Mouse (Mus musculus) MEL-GATA-1-ER (cell line): ENCODE measurements around the gene Cd109.

ENCODE experiments used
- DNase-seq: peaks from one replicate; pipeline ENCODE4 v3.0.0-alpha.2; 2012; ENCODE audit warnings: low read depth; ENCODE audit errors: extremely low read depth

Cd109 gene

DNA sequence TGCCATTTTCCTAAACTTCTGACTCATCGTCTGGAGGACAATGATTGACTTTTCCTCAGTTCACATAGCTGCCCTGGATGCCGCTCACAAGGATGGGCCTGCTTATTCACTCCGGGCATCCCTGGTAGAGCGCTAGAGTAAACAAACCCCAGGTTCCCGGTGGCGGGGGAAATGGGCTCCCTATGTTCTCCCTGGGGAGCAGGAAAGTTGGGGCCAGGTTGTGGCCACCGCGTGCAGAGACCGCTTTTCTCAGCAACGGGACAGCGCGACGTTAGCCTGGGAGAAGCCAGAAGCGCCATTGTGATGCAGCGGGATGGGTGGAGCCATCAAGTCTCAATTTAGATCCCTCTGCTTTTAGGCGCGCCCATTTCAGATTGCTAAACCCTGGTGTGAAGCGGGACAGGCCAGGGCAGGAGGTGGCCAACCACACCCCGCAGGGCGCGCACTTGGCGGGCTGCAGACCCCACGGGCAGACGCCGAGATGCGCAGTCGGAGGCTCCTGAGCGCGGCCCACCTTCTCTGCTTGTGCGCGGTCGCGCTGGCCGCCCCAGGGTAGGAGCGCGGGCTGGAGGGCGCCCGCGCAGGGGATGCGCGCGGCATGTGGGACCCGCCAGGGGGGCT is at the start of gene Cd109:
Cd109 (plus strand) TSS at position 146 of the 621 bp plus-strand sequence.
- no peak for DNase-seq

DNA sequence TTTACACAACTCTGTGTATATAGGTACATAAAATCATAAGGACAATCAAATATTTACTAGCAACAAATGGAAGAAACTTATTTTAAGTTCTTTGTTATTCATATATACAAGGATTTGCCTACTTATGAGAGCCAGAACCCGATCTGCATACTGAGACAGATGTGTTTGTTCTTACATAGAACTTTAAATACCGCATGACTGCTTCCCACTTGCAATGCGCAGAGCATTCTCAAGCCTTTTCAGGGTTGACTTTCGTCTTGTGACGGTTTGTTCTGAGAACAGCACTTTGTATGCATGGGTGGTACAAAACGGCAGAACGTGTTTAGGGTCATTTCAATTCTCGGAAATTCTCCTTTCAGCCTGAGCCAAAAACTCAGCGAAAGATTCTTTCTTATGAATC is 45.4 kb upstream of the Cd109 start:
- no peak for DNase-seq

DNA sequence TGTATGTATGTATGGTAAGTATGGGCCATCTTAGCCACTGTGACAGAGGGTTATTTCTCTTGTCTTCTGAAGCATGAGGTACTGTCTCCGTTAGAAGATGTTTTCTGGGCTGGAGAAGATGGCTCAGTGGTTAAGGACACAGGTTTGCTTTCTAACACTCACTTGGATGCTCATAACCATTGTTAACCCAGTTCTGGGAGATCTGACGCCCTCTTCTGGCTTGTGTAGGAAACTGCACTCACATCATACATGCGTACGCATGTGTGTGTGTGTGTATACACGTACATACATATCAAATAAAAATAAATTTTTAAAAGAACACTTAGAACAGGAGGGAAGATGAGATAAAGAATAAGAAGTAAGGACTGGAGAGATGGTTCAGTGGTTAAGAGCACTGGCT is 38.9 kb upstream of the Cd109 start:
- DNase-seq = no peak

DNA sequence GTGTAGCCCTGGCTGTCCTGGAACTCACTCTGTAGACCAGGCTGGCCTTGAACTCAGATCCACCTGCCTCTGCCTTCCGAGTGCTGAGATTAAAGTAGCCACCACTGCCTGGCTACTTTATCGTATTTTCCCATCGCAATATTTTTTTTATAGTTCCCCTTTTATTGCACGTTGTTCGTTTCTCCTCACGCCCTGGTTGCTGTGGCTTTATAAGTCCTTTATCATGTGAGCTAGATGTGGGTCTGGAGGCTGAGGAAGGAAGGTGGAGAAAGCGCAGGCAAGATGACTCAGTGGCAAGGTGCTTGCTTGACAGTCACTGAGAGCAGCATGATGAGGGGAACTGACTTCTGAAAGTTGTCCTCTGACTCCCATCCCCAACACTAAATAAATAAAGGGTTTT is 36.5 kb upstream of the Cd109 start:
- DNase-seq = peak; percentile 89

DNA sequence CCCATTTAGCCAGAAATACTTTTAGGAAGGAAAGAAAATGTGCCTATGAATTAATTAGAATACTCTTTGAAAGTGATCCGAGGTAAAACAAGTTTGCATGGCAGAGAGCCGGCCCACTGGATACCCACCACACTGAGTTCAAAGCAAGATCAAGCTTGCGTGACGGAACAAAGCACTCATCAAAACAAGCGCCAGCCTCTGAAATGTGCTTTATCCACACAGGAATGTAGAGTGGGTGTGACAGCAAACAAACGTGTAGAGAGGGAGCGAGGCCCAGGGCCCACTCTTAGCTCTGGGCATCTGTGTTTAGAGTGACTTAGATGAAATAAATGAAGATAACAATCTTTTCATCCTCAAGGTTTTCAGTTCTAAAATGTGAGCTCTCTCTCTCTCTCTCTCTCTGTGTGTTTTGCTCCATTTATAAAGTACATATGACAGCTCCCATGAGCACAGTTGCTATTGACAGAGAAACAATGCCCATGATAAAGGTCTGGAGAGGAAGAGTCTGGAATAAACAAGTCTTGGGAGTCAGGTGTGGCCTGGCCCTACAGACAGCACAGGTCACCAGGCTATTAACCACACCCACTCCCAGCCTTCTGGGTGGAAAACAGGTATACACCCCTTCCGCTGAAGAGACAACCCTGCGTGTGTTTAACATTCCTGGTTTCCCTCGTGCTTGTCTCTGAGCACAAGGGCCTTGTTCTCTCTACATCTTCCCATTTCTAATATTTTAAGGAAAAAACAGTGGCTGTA is 35.5 kb upstream of the Cd109 start:
- no peak for DNase-seq

DNA sequence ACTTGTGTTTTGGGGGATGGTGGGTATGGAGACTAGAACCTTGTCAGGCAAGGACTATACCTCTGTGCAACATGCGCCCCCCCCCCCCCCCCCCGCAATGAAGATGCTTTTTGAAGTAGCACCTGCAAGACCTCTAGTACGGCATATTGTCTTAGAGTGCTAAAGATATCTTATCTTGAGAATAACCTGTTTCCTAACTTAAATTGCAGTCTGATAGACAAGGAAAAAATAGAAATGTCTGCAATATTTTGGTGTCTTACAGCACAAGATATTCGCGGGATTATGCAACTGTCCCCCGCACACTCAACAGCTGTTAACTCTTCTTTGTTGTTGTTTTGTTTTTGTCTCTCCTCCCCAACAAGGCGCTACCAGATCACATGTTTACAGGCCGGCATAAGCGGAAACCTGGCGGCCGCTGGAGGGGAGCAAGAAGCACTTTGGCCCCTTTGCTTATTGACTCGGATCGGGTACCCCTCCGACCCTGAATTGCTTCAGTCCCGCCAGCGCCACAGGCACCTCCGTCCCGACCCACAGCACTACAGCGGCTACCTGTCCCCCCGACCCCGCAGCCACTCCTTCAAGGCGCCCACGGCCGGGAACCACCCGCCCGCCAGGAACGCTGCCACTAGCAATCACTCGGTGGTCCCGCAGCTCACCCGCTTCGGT is 28.0 kb upstream of the Cd109 start:
- DNase-seq = no peak

DNA sequence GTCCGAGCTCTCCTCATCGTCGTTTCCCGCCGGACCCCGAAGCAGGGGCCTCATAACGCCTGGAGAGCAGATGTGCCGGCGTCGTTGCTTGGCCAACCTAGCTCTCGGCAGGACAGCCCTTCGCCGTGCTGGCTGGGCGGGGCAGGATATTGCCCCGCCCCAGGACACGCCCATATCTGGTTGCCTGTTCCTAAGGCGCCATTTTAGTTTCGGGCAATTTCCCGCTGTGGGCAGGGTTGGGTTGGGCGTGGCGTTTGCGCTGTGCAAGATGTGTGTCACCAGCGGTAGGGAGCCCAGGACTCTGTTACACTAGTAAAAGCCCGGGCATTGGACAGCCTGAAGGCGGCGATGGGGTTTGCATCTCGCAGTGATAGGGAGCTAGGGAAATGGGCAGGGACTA is 27.4 kb upstream of the Cd109 start, which contains the start of gene Slc17a5:
Slc17a5 (minus strand) TSS at position 128 of the 400 bp plus-strand sequence.
- peak; percentile 90 for DNase-seq

DNA sequence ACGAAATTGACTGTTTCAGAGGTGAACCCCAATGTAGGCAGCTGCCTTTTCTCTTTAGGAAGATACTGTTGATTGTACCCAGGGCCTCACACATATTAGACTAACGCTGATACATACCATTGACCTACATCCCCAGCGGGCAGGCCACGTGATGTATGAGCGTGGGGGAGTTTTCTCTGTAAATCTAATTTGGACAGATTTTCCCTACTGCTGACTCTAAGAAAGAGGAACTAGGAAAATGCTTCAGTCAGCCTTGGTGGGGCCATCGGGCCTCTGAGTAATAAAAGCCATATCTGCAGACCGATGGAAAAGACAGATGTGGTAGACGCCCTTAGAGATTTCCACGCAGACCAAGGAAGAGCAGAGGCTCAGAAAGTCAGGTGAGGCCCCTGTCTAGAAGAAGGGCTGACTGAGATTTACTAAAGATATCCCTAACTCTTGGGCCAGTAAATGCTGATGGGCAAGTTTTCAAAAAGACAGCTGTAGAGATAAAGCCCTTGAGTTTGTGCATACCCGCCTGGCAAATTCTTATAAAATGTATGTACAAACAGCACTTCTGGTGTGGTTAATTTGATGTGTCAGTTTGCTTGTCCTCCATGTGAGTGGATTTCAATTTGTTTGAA is 26.8 kb upstream of the Cd109 start:
- DNase-seq = peak; percentile 72

DNA sequence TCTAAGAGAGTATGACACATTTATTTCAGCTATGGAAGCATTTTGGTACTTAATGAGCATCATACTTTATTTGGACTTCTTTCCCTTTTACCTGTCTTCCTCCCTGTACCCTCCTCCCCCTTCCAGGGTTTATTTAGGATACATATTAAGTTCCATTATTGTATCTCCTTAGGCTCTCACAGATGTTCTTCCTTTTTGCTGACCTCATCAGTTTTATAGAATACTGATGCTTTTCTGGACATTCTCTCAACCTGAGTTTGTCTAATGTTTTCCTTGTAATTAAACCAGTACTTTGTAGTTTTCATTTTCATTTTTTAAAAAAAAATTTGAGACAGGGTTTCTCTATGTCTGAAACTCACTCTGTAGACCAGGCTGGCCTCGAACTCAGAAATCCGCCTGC is 24.9 kb upstream of the Cd109 start:
- DNase-seq = no peak

DNA sequence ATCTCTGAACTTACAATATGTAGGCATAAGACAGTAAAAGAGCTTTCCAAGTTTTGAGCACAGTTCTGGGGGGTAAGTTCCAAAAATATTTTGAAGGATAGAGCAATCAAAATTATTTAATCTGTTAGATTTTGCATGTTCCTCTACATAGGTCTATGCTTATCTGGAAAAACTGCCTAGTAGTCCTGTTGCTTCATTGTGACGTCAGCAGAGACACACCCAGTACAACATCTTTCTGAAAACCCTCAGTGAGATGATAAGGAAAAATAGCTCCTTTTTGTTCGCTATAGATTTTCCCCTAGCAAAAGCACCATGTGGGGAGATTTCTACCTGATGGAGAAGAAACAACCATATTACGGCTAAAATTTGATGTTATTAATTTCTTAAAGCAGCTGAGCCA is 20.1 kb upstream of the Cd109 start:
- DNase-seq = no peak

DNA sequence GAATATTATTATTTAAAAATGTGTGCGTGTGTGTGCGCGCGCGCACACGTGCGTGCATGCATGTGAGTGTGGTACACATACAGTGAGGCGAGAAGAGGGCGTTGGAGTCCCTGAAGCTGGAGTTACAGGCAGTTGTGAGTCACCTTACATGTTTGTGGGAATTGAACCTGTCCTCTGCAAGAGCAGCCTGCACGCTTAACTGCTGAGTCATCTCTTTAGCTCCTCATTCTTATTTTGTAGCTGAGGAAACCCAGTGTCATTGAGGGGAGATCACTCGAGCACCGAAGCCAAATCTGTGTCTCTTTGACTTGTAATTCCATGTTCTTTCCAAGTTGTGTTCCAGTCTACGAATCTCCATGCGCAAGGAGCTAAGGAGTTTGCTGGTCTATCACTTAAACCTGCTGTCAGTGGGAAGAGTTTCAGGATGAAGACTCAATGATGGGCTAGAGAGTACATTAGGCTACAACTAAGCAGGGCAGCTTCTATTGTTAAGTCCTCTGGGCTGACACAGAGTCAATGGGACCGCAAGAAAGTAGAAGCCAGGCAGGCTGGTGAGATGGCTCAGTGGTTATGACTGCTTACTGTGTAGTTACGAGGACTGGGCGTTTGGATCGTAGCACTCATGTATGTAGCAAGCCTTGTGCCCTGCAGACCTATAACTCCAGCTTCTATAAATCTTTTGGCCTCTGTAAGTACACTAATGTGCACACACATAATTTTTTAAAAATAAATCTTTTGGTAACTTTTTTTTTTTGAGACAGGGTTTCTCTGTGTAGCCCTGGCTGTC is 19.4 kb upstream of the Cd109 start:
- no peak for DNase-seq

DNA sequence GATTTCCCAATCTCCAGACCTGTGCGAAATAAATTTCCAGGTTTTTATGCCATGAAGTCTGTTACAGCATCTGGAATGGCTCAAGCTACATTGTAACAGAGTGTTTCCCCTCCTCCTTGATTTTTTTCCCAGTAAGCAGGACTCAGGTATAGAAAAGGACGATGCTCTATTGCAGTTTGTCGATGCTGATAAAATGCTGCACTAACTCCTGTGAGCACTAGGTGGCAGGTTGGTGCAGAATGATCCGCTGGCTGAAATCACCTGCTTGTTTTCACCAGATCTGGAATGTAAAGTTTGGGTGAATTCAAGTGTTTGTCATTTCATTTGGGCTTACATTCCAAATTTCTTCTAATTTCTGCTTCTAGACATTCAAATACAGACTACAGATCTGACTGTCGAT is 18.5 kb upstream of the Cd109 start:
- DNase-seq = peak; percentile 21

DNA sequence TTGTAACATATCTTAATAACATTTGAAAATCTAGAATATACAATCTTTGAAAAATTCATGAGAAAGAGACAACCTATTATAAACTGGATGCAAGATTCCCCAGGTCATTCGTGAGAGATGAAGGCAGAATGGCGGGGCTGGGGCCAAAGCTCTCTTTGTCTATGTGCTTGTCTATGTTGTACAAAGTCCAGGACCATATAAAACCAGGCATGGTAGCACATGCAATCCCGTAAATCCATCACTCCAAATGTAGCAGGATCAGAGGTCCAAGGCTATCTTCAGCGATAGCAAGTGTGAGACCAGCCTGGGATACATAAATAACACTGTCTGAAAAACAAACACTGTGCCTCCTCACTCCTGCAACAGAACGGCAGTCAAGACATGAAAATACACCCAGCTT is 15.4 kb upstream of the Cd109 start:
- no peak for DNase-seq

DNA sequence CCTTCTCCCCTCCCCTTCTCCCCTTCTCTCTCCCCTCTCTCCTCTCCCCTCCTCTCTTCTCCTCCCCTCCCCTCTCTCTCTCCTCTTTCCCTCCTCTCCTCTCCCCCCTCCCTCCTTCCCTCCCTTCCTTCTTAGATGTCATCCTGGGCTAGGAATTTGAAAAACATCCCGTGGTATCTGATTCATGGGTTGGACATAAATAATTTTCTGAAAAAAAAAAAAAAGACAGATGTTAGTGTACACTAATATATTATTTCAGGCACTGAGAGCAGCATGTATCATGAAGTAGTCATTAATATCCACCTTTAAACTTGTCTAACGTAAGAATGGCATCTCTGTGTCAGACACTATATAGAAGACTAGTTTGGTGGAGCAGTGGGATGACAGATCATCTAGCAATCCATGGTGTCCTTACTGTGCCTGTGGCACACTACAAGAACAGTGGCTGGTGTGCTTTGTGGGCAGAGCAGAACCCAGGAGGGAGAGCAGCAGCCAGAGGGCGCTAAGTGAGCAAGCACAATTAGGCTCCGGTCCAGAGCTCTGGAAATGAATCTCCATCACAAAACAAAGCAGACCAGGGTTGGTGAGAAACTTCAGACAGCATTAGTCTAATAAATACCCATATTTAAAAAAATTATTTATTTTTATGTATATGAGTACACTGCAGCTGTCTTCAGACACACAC is 14.2 kb upstream of the Cd109 start:
- no peak for DNase-seq

DNA sequence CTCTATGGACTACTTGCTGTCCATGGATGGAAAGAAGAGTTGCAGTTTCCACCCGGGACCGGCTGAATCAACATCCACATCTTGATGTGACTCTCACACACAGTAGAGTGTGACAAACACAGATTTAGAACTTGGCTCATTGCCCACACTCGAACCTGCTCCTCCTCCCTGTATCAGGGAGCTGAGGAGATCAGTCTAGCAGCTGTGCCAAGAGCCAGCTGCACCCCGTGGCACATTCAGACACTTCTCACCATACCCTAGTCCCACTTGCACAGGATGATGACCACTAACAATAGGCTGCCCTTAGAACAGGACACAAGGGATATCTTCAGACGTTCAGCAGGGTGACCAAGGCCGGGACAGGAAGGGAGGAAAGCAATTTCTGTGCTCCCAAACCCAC is 1.1 kb upstream of the Cd109 start:
- no peak for DNase-seq

DNA sequence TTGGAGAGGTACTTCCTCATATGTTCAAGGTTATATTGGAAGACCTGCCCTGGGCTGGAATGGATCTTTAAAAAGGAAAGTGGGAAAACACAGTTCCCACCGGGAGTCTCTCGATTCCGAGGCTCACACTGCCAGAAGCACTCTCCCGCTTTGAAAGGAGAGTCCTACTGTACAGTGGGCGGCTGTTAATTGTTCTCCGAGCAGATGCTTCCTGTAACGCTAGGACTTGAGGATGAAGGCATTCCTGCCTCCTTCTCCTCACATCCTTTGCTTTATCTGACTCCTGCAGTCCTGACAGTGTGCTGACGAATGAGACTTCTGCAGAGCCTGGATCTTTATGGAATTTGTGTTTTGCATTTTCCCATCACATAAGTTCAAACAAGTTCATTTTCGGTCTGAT is 3.9 kb downstream of the Cd109 start:
- no peak for DNase-seq

DNA sequence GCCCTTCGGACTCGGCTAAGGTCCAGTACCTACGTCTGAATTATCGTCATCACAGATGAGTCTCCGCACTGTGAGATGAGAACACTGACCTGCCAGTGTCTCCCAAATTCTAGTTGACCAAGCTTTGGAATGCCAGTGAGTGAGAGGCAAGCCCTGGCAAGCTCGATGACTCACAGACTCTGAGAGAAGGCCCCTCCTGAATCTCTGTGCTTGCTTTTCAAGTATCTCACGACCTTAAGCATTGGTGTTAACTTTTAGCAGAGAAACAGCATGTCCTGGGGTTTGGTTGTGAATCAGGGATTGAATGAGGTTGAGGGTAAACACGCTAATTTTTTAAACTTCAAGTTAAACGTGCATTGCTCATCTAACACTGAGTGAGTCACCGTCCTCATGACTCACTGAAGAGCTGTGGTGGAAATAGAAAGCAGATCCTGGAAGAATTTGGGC is 8.0 kb downstream of the Cd109 start:
- DNase-seq = no peak

DNA sequence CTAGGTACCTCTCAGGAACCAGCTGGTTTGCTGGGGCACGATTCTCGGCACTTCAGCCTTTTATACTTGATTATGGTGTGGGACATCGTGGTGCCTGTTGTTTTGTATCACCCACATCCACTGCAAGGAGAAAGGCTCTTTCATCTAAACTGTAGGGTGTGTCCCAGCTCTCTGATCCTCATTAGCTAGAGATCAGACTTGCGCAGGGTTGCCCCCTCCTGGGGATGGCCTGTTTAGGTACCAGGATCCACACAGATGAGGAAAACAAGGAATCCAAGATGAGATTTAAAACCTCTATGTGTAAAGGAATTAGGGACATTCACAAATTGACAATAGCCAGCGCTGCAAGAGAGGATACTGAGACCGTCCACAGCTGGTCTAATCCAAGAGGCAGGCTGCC is 14.6 kb downstream of the Cd109 start:
- DNase-seq = no peak

DNA sequence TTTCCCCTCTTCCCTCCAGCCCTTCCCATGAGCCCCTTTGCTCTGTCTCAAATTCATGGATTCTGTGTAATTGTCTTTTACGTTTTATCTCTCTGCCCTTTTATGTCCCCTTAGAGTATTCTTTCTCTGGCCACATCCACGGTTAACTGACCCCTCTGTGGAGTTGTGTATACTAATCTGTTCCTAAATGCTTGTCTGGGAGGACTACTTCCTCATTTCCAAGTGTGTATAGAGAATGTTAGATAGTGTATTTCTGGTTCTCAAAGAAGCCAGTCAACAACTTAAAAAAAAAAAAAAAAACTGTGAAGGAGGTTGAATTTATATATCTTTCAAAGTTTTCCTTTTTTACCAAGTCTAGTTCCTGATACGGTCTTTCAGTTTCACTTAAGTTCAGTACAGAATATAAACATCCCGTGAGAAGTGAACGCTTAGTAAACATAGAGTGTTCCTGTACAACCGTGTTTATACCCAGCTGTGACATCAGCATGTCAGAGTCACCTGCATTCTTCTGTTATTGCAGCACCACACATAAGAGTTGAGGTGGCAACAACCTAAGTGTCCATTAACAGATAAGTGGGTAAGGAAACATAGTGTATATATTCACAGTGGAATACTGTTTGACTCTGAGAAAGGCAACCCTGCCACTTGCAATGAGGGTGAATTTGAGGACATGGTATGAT is 16.5 kb downstream of the Cd109 start:
- peak; percentile 44 for DNase-seq

DNA sequence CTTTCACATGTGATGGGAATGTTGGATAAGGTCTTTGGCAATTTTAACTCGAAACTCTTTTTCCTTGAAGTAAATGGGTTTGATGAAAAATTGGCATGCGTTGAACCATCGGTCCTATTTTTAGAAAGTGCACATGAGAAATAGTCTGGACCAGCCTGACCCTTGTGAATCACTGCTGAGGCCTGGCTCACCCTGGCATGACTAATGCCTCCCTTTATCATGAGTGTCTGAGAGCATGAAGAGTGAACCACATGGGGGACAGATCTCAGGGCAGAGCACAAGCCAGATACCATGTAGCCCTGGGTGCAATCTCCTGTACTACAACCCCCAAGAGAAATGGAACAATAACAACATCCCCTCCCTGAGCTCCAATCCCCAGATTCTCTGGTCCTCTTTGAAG is 18.6 kb downstream of the Cd109 start:
- no peak for DNase-seq
